Mouse (Mus musculus) ES-E14 (cell line): ENCODE measurements around the gene Mrln.

ENCODE experiments used
- CHD2 ChIP-seq: IDR thresholded peaks from 2 replicates; pipeline ENCODE4 v1.6.1; 2014; ENCODE audit warnings: mild to moderate bottlenecking, low read depth, low read length, inconsistent platforms
- HCFC1 ChIP-seq: IDR thresholded peaks from 2 replicates; pipeline ENCODE4 v1.6.1; 2012; ENCODE audit warnings: low read length, inconsistent platforms, borderline replicate concordance; ENCODE audit not compliant: insufficient read depth
- MAFK ChIP-seq: IDR thresholded peaks from 2 replicates; pipeline ENCODE4 v1.6.1; 2014; ENCODE audit warnings: mild to moderate bottlenecking, low read depth, low read length, inconsistent platforms; ENCODE audit not compliant: insufficient read depth
- ZC3H11A ChIP-seq: IDR thresholded peaks from 2 replicates; pipeline ENCODE4 v1.6.1; 2012; ENCODE audit warnings: low read depth, mild to moderate bottlenecking, inconsistent platforms, low read length, borderline replicate concordance

DNA sequence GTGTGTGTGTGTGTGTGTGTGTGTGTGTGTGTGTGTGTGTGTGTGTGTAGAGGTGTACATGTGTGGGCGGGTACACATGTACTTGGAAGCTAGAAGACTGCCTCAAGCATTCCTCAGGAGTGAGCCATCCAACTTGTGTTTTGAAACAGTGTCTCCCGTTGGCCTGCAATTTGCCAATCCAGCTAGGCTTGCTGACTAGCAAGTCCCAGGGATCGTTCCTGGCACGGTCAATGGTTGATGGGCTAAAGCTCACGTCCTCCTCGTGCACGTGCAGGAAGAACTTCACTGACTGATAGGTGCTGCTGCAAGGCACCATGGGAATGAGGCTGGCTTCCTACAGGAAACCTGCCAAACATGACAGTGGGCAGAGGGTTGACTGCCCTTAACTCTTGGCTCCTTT, 17.9 kb upstream of the Mrln start:
- no peak for TF ChIP-seq HCFC1
- no peak for TF ChIP-seq CHD2
- TF ChIP-seq ZC3H11A, result no peak
- no peak for TF ChIP-seq MAFK
